Mouse (Mus musculus) embryonic facial prominence, embryonic 12.5 days (tissue): ENCODE measurements around the gene Frmpd1. TPM values are rescaled to one million over a fixed set of nuclear protein-coding genes. Genes with fewer than 3 reads are reported as not detected.

Experiments
- polyA plus RNA-seq: library from polyadenylated mRNA; unstranded; fragments of >200 nt; fragmentation: Nextera tagmentation; extraction: Ambion mirVana; gene quantifications from 2 replicates; pipeline ENCODE4 v1.2.1, GENCODE M21; 2016

Gene Frmpd1
- polyA plus RNA-seq, 1 experiment from 2014 or later: 2.5 TPM

Other genes with a start within 250 kb of the Frmpd1 start
- 46.9 and 50.6 TPM in 2 replicates for gene Grhpr, start 203.5 kb upstream of the Frmpd1 start, polyA plus RNA-seq
- 38.7 TPM in 2 replicates for gene Zbtb5, start 172.5 kb upstream of the Frmpd1 start, polyA plus RNA-seq
- 47.8 and 48.9 TPM in 2 replicates for gene Polr1e, start 166.3 kb upstream of the Frmpd1 start, polyA plus RNA-seq
- gene Fbxo10, start 100.3 kb upstream of the Frmpd1 start, polyA plus RNA-seq: 18.5 and 20.4 TPM in 2 replicates
- gene Tomm5, start 76.8 kb upstream of the Frmpd1 start, polyA plus RNA-seq: 195 and 207 TPM in 2 replicates
- 19.4 and 20.5 TPM in 2 replicates for gene Trmt10b, start 112.3 kb downstream of the Frmpd1 start, polyA plus RNA-seq
- gene Dcaf10, start 157.2 kb downstream of the Frmpd1 start, polyA plus RNA-seq: 18.4 and 20.1 TPM in 2 replicates
- gene Exosc3, start 157.9 kb downstream of the Frmpd1 start, polyA plus RNA-seq: 83.8 and 86.3 TPM in 2 replicates
- 79.8 and 80.5 TPM in 2 replicates for gene Slc25a51, start 223.9 kb downstream of the Frmpd1 start, polyA plus RNA-seq